Mouse (Mus musculus) ovary, postnatal 10 days (tissue): ENCODE measurements at regions not wholly inside any gene's neighbourhood (a gene's known extent, or its start where the extent isn't known, plus 50 kb on each side); places are given as distances from the start of the nearest gene placed in this dataset.
"Not testable (repeated sequence)": the region's sequence is repeated elsewhere in the genome, so short reads cannot be mapped to it uniquely, and the experiment has no call there.

Source experiments
- DNase-seq: peaks from one replicate; pipeline ENCODE4 v3.0.0; 2022; ENCODE audit warnings: low spot score

GRCm38 (mm10) chr6:47679946-47680345 lies 84.8 kb upstream of the Ezh2 start:
- DNase-seq: not testable (repeated sequence)

GRCm38 (mm10) chr6:47672741-47673140 lies 77.6 kb upstream of the Ezh2 start:
- peak; percentile 28 for DNase-seq

- DNase-seq: peak; percentile 52
Measured at GRCm38 (mm10) chr6:47652880-47653279, 57.7 kb upstream of the Ezh2 start.

GRCm38 (mm10) chr6:47651385-47651718 lies 56.2 kb upstream of the Ezh2 start:
- DNase-seq: not testable (repeated sequence)

- DNase-seq: peak; percentile 98
Measured at GRCm38 (mm10) chr6:47650463-47651384, 55.6 kb upstream of the Ezh2 start.

GRCm38 (mm10) chr6:47649961-47650360 lies 54.8 kb upstream of the Ezh2 start:
- DNase-seq: peak; percentile 2

- DNase-seq: peak; percentile 2
Measured at GRCm38 (mm10) chr6:47649451-47649931, 54.4 kb upstream of the Ezh2 start.

- no peak for DNase-seq
Measured at GRCm38 (mm10) chr6:47648899-47649298, 53.8 kb upstream of the Ezh2 start.

GRCm38 (mm10) chr6:47648316-47648715 lies 53.2 kb upstream of the Ezh2 start:
- DNase-seq: peak; percentile 2

GRCm38 (mm10) chr6:47647876-47648275 lies 52.7 kb upstream of the Ezh2 start:
- DNase-seq: no peak

GRCm38 (mm10) chr6:47646731-47647567 lies 51.8 kb upstream of the Ezh2 start:
- no peak for DNase-seq

- no peak for DNase-seq
Measured at GRCm38 (mm10) chr6:47646022-47646421, 50.9 kb upstream of the Ezh2 start.
